In the genomic region with DNA sequence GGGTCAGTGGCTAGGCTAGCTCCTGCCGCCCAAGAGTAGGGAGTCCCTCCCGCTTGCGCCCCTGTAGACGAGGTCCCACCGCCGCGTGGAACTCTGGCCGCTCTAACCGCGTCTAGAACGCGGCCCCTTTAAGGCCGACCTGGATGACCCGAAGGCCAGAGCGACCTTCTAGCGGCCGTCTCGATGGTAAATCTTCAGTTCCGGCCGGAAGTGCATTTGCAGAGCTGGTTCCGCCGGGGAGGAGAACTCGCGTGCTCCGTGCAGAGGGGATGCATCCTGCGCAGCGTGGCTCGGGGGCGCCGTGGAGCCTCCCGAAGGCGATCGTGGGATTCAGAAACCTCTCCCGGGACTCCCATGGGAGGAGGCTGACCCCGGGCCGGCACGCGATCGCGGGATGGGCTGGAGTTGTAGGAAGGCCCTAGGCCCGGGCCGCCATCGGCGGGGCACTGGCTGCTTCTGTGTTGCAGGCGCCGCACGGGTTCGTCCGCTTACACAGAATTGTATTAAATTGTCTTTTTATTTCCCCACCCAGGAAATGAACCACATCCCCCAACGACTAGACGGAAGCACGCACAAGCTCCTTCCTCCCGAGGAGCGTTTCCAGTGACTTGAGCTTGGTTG, we compare ENCODE assay signal across 8 mouse cellular contexts. TPM values are rescaled to one million over a fixed set of nuclear protein-coding genes. Genes with fewer than 3 reads are reported as not detected.
DNase-seq lines count a peak whose midpoint lies in the region; ATAC-seq lines count a peak whose summit lies in the region.

No protein-coding gene starts in this region.

- whole genome bisulfite sequencing in intestine, embryonic 16.5 days = under 1% methylated on average over 54 of the region's 54 CpGs
- under 1% methylated on average over 54 of the region's 54 CpGs for WGBS in limb, embryonic 12.5 days
- under 1% methylated on average over 54 of the region's 54 CpGs for WGBS in midbrain, embryonic 14.5 days

- H3K27me3 ChIP-seq in intestine, embryonic 16.5 days (replicated peaks; ENCODE audit: control insufficient read depth, insufficient read depth, low read length) = no peaks in the 10 kb centered on the region
- H3K27me3 ChIP-seq in limb, embryonic 12.5 days = 0 out of 2 replicates have a peak, but pooled peaks cover under 1% of the 10 kb centered on the region
- H3K27me3 ChIP-seq in midbrain, embryonic 14.5 days (ENCODE audit: control insufficient read depth, insufficient read depth, low read length) = no peaks in the 10 kb centered on the region

- H3K9me3 ChIP-seq in intestine, embryonic 16.5 days (ENCODE audit: control insufficient read depth, low read length) = no peaks in the 10 kb centered on the region
- H3K9me3 ChIP-seq in limb, embryonic 12.5 days = no peaks in the 10 kb centered on the region
- no peaks in the 10 kb centered on the region for H3K9me3 ChIP-seq in midbrain, embryonic 14.5 days (ENCODE audit: control insufficient read depth, low read length)

- DNase-seq in layer of hippocampus, adult 11-12 months (ENCODE audit: low spot score) = peak; percentile 83
- no peak for DNase-seq in layer of hippocampus, adult 9-10 months (ENCODE audit: low spot score)
- DNase-seq in embryo, embryonic 11.5 days (ENCODE audit: low read depth, low spot score) = peak; percentile 79
- peak; percentile 76 to 80 for DNase-seq in gastrocnemius, postnatal 36 days
- DNase-seq in midbrain, embryonic 14.5 days = peak; percentile 95
- peak; percentile 70 for DNase-seq in spleen, adult 12 weeks (ENCODE audit: low spot score)

- H3K4me1 ChIP-seq in intestine, embryonic 16.5 days (ENCODE audit: control insufficient read depth, insufficient read depth, low read length) = peaks cover 23% of the 10 kb centered on the region
- peaks cover 26% of the 10 kb centered on the region for H3K4me1 ChIP-seq in limb, embryonic 12.5 days (replicated peaks)
- H3K4me1 ChIP-seq in midbrain, embryonic 14.5 days (ENCODE audit: control insufficient read depth, insufficient read depth, low read length) = peaks cover 12% of the 10 kb centered on the region

- ATAC-seq in intestine, embryonic 16.5 days = peak; percentile 86
- ATAC-seq in limb, embryonic 12.5 days (ENCODE audit: insufficient number of reproducible peaks, insufficient read depth, low FRiP score, low TSS enrichment, low read depth) = peak; percentile 57; the same call in 1 of the 2 replicates
- ATAC-seq in midbrain, embryonic 14.5 days (ENCODE audit: low FRiP score, low TSS enrichment) = peak; percentile 77

- peak overlapping the region; percentile 78 for H3K27ac ChIP-seq in intestine, embryonic 16.5 days (ENCODE audit: low read length)
- peak overlapping the region; percentile 79 for H3K27ac ChIP-seq in limb, embryonic 12.5 days
- H3K27ac ChIP-seq in midbrain, embryonic 14.5 days (replicated peaks; ENCODE audit: low read depth, low read length) = peak overlapping the region; percentile 67

- intact Hi-C loops in gastrocnemius, postnatal 36 days (cut with DNase I) = no loop called here

- H3K9ac ChIP-seq in intestine, embryonic 16.5 days (ENCODE audit: low read depth, low read length) = peak overlapping the region; percentile 94
- H3K9ac ChIP-seq in limb, embryonic 12.5 days (replicated peaks) = peak overlapping the region; percentile 92
- H3K9ac ChIP-seq in midbrain, embryonic 14.5 days (replicated peaks; ENCODE audit: low read length) = peak overlapping the region; percentile 73

- peak overlapping the region; percentile 90 for H3K4me2 ChIP-seq in intestine, embryonic 16.5 days (ENCODE audit: low read depth, low read length)
- peak overlapping the region; percentile 95 for H3K4me2 ChIP-seq in limb, embryonic 12.5 days
- H3K4me2 ChIP-seq in midbrain, embryonic 14.5 days (ENCODE audit: low read length) = peak overlapping the region; percentile 94

- H3K4me3 ChIP-seq in intestine, embryonic 16.5 days (ENCODE audit: low read length) = peak overlapping the region; percentile 90
- peak overlapping the region; percentile 87 for H3K4me3 ChIP-seq in limb, embryonic 12.5 days (replicated peaks)
- H3K4me3 ChIP-seq in midbrain, embryonic 14.5 days (replicated peaks; ENCODE audit: low read depth, low read length) = peak overlapping the region; percentile 71

- no peaks in the 10 kb centered on the region; the same call in 1 of the 2 replicates for H3K36me3 ChIP-seq in intestine, embryonic 16.5 days (ENCODE audit: control insufficient read depth, insufficient read depth, low read length)
- peaks cover 37% of the 10 kb centered on the region for H3K36me3 ChIP-seq in limb, embryonic 12.5 days
- peaks cover 33% of the 10 kb centered on the region for H3K36me3 ChIP-seq in midbrain, embryonic 14.5 days (ENCODE audit: control insufficient read depth, insufficient read depth, low read length)

RNA-seq across cellular contexts. Expression of gene Sec14l1, which starts 38.3 kb away (rescaled TPM):
- total RNA-seq in gastrocnemius, postnatal 36 days (2021) = 10 to 100 TPM; 37.6 to 42.9 TPM
- polyA plus RNA-seq in intestine, embryonic 16.5 days (2015; fragmentation: Nextera tagmentation; extraction: Ambion mirVana) = 28.5 and 29.5 TPM in 2 replicates
- polyA plus RNA-seq in limb, embryonic 12.5 days (2016; fragmentation: Nextera tagmentation; extraction: Ambion mirVana) = 52.6 and 57.5 TPM in 2 replicates
- polyA plus RNA-seq in midbrain, embryonic 14.5 days (2014; fragmentation: Nextera tagmentation; extraction: Ambion mirVana) = 48.7 and 58.1 TPM in 2 replicates
